Mouse (Mus musculus): Measurements from ENCODE around the gene Sptbn2. TPM values are rescaled to one million over a fixed set of nuclear protein-coding genes. Genes with fewer than 3 reads are reported as not detected.

Gene Sptbn2
- 0.61 and 1.9 TPM in 2 replicates for polyA plus RNA-seq (2015; fragmentation: Nextera tagmentation; extraction: Ambion mirVana)

DNA sequence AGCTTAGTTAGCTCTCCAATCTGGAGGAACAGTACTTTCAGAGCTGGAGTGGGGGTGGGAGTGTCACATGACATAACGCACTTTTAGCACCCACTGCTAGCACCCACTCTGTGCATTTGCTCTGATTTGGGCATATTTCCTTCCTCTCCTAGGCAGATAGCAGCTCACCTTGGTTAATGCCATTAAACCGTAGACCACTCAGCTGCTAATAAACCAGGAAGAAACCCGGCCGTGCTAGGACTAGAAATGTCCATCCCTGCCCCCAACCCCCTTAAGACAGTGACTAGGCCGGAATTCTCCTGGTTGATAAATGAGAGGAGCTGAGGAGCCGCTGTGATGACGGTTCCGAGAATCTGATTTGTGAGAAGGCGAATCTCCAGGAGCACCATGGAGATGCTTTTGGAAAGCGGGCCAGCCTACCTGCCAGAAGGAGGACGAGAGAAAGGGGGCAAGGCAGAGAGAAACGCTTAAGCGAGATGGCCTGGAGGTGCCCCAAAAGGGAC, at the start of gene Sptbn2:
Sptbn2 (plus strand) TSS at position 70 of the 503 bp plus-strand sequence.

DNA sequence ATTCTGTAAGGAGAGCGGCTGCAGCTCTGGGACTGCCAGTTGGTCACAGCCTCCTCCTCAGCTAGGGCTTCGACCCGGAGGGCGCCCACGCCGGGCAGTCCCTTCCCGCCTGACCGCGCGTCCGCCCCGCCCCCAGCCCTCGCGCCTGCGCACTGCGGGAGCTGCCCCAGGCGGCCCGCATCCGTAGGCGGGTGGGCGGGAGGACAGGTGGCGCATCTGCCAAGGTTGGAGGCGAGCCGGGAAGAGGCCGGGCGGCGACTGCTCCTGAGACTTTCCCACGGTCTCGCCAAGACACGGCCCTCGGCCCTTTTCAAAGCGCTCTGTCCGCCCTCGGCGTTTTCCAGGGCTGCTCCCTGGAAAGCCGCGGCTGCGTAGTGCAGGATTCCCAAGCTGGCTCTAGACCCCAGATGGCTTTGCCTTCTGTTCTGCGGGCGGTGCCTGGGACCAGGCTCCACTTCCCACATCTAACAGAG, 12.7 kb upstream of the Sptbn2 start, which contains the start of gene Gm960:
Gm960 (minus strand) TSS at position 464 of the 473 bp plus-strand sequence.

DNA sequence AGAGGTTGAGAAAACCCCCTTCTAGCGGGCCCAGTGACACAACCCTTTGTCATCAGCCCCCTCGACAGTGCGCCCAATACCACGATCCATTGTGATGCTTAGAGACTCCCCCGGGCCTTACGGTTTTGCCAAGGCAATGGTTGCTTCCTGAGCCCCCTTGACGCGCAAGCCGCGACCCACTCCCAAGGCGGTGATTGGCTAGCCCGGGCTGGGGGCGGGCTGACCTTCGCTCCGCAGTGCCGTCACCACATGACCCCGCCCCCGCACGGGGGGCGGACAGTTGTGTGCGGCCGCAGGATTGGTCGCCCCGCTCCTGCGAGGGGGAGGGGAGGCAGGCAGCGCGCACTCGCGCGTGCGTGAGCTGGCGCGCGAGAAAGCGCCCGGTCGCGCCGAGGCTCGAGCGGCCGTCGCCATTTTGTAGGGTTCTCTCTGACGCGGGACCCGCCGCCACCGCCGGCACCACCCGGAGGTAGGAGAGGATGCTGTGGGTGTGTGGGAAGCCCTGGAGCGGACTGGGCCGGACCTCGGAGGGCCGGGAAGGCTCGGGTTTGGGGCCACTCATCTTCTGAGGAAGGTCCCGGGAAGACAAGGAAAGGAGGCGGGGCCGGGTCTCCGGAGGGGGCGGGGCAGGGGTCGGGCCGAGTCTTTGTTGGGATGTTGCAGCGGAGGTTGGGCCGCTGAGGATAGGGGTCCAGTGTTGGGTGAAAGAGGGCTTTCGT, 45.4 kb downstream of the Sptbn2 start, which contains the start of gene Rbm4b:
Rbm4b (plus strand) TSS at position 305 of the 719 bp plus-strand sequence.

DNA sequence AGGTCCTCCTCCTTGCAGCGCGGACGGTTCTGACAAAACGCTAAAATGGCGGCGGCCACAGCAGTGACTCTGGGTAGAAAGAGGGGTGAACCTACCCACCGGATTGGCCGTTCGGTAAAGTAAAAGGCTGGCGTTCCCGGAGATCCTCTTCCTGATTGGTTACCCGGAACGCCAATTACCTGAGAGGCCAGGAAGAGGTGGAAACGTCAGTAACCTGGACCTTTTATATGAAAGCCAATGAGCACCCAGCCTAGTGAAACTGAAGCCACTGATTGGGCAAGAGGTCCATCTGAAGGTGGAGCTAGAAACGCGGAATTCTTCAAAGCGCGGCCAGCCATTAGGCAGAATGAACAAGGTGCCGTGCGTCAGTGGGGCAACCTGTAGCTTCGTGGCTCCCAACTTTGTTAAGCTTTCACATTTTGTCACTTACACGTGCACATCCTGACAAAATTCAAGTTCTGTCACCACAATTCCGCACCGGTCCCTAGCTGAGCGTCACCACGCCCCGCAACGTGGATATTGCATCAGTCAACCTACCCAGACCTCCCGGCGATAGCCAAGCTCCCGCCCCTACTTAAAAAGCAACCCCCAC, 83.0 kb downstream of the Sptbn2 start, which contains the start of gene Rbm4:
Rbm4 (minus strand) TSS at position 71 of the 592 bp plus-strand sequence.

Other genes starting within 250 kb of the Sptbn2 start
- 5.9 and 13.5 TPM in 2 replicates for gene Syt12, start 233.7 kb upstream of the Sptbn2 start, polyA plus RNA-seq (2015; fragmentation: Nextera tagmentation; extraction: Ambion mirVana)
- 3.0 and 6.4 TPM in 2 replicates for gene 2010003K11Rik, start 212.6 kb upstream of the Sptbn2 start, polyA plus RNA-seq (2015; fragmentation: Nextera tagmentation; extraction: Ambion mirVana)
- 49.5 and 120 TPM in 2 replicates for gene Pcx, start 200.7 kb upstream of the Sptbn2 start, polyA plus RNA-seq (2015; fragmentation: Nextera tagmentation; extraction: Ambion mirVana)
- 3.3 and 5.2 TPM in 2 replicates for gene Lrfn4, start 95.5 kb upstream of the Sptbn2 start, polyA plus RNA-seq (2015; fragmentation: Nextera tagmentation; extraction: Ambion mirVana)
- gene Rce1, start 85.5 kb upstream of the Sptbn2 start, polyA plus RNA-seq (2015; fragmentation: Nextera tagmentation; extraction: Ambion mirVana) = 33.6 and 52.1 TPM in 2 replicates
- 2.2 and 3.2 TPM in 2 replicates for gene Gm960, start 12.5 kb upstream of the Sptbn2 start, polyA plus RNA-seq (2015; fragmentation: Nextera tagmentation; extraction: Ambion mirVana)
- gene Rbm4b, start 45.3 kb downstream of the Sptbn2 start, polyA plus RNA-seq (2015; fragmentation: Nextera tagmentation; extraction: Ambion mirVana) = 28.0 and 39.4 TPM in 2 replicates
- gene Rbm4, start 82.7 kb downstream of the Sptbn2 start, polyA plus RNA-seq (2015; fragmentation: Nextera tagmentation; extraction: Ambion mirVana) = 18.8 and 24.5 TPM in 2 replicates
- gene Gm21992, start 100.4 kb downstream of the Sptbn2 start, polyA plus RNA-seq (2015; fragmentation: Nextera tagmentation; extraction: Ambion mirVana) = 13.2 and 19.4 TPM in 2 replicates
- 19.3 and 22.3 TPM in 2 replicates for gene Rbm14, start 100.5 kb downstream of the Sptbn2 start, polyA plus RNA-seq (2015; fragmentation: Nextera tagmentation; extraction: Ambion mirVana)
- gene Ccs, start 128.2 kb downstream of the Sptbn2 start, polyA plus RNA-seq (2015; fragmentation: Nextera tagmentation; extraction: Ambion mirVana) = 79.9 and 127 TPM in 2 replicates
- 0.08 and 0.10 TPM in 2 replicates for gene Ccdc87, start 128.2 kb downstream of the Sptbn2 start, polyA plus RNA-seq (2015; fragmentation: Nextera tagmentation; extraction: Ambion mirVana)
- 192 and 458 TPM in 2 replicates for gene Ctsf, start 144.0 kb downstream of the Sptbn2 start, polyA plus RNA-seq (2015; fragmentation: Nextera tagmentation; extraction: Ambion mirVana)
- 2.4 and 3.2 TPM in 2 replicates for gene Actn3, start 166.7 kb downstream of the Sptbn2 start, polyA plus RNA-seq (2015; fragmentation: Nextera tagmentation; extraction: Ambion mirVana)
- 12.5 and 14.8 TPM in 2 replicates for gene Zdhhc24, start 167.5 kb downstream of the Sptbn2 start, polyA plus RNA-seq (2015; fragmentation: Nextera tagmentation; extraction: Ambion mirVana)
- 3.5 and 4.2 TPM in 2 replicates for gene Bbs1, start 195.5 kb downstream of the Sptbn2 start, polyA plus RNA-seq (2015; fragmentation: Nextera tagmentation; extraction: Ambion mirVana)
- 63.8 and 106 TPM in 2 replicates for gene Dpp3, start 217.1 kb downstream of the Sptbn2 start, polyA plus RNA-seq (2015; fragmentation: Nextera tagmentation; extraction: Ambion mirVana)
- gene Peli3, start 232.0 kb downstream of the Sptbn2 start, polyA plus RNA-seq (2015; fragmentation: Nextera tagmentation; extraction: Ambion mirVana) = 1.9 and 2.9 TPM in 2 replicates